Mouse (Mus musculus) liver, embryonic 14.5 days (tissue): ENCODE data around the gene Pex19.

Source experiments
- CTCF ChIP-seq: IDR thresholded peaks from 2 replicates; pipeline ENCODE4 v1.5.1; 2016; ENCODE audit warnings: antibody characterized with exemption, low read depth, control low read depth
- EP300 ChIP-seq: IDR thresholded peaks from 2 replicates; pipeline ENCODE4 v1.6.1; 2016; ENCODE audit warnings: antibody characterized with exemption, low read depth

- no peak for TF ChIP-seq EP300
- TF ChIP-seq CTCF, result no peak
These were observed 52.5 kb downstream of the Pex19 start for GRCm38 (mm10) chr1:172179102-172179501.
